Mouse (Mus musculus): ENCODE results near the gene Scd1.

DNA sequence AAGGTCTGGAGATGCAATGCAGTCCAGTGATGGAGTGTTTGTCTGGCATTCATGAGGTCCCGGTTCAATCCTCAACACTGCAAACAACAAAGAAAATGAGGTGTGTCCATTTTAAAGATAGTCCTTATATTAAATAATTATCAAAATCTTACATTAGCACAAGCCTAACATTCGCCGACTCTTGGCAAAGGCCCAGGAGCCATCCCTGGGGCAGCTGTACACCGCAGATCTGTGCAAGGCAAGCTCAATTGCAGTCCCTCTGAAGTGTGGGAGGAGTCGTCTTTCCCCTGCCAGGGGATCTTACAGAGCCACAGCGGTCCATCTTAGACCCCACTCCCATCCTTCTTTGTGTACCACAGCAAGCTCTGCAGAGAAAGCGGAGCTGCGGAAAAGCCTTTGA is 49.0 kb downstream of the Scd1 start:
- TF ChIP-seq CTCF (IDR thresholded peaks at IDR 0.05; ENCODE audit: low read depth, low read length) (no peak), EP300 (IDR thresholded peaks at IDR 0.05; ENCODE audit: insufficient read depth, low read depth, low read length) (no peak), POLR2A (IDR thresholded peaks at IDR 0.05; ENCODE audit: insufficient read depth, low read length) (no peak)

Data from ES-Bruce4 (cell line).